Mouse (Mus musculus) forebrain, embryonic 14.5 days (tissue): ENCODE data around the gene Prrt3. TPM values are rescaled to one million over a fixed set of nuclear protein-coding genes. Genes with fewer than 3 reads are reported as not detected.

Source experiments
- ATAC-seq: fragments of 200-750 bp; cut with Nextera tagmentation; 2 replicates; pipeline ENCODE4 v1.8.0; 2017; ENCODE audit warnings: mild to moderate bottlenecking, moderate library complexity
- DNase-seq: peaks from one replicate; pipeline ENCODE4 v3.0.0-alpha.2; 2015; ENCODE audit warnings: low spot score
- H3K27ac ChIP-seq: fragments of 300-500 bp; sonication (generic); 2 replicates; pipeline ENCODE4 v1.5.1; 2014; ENCODE audit warnings: low read depth, mild to moderate bottlenecking, control low read depth, low read length, moderate library complexity
- H3K27me3 ChIP-seq: fragments of 300-500 bp; sonication (generic); replicated peaks from 2 replicates; pipeline ENCODE4 v1.6.1; 2014; ENCODE audit warnings: low read length, control low read depth, mixed read lengths; ENCODE audit not compliant: control insufficient read depth, insufficient read depth
- H3K36me3 ChIP-seq: fragments of 300-500 bp; sonication (generic); 2 replicates; pipeline ENCODE4 v1.6.1; 2014; ENCODE audit warnings: low read length, control low read depth; ENCODE audit not compliant: control insufficient read depth, insufficient read depth
- H3K4me1 ChIP-seq: fragments of 300-500 bp; sonication (generic); 2 replicates; pipeline ENCODE4 v1.6.1; 2014; ENCODE audit warnings: antibody characterized with exemption, low read length, control low read depth; ENCODE audit not compliant: control insufficient read depth, insufficient read depth
- H3K4me2 ChIP-seq: fragments of 300-500 bp; sonication (generic); 2 replicates; pipeline ENCODE4 v1.6.1; 2014; ENCODE audit warnings: mild to moderate bottlenecking, control low read depth, low read length
- H3K4me3 ChIP-seq: fragments of 300-500 bp; sonication (generic); 2 replicates; pipeline ENCODE4 v1.5.1; 2014; ENCODE audit warnings: low read depth, low read length, control low read depth
- H3K9ac ChIP-seq: fragments of 300-500 bp; sonication (generic); 2 replicates; pipeline ENCODE4 v1.6.1; 2014; ENCODE audit warnings: mild to moderate bottlenecking, low read length, control low read depth, moderate library complexity
- H3K9me3 ChIP-seq: fragments of 300-500 bp; sonication (generic); replicated peaks from 2 replicates; pipeline ENCODE4 v1.6.1; 2016; ENCODE audit warnings: low read length, control low read depth, mixed read lengths; ENCODE audit not compliant: control insufficient read depth
- WGBS: fragments of 180-500 bp; shearing (Covaris S2); extraction: QIAGEN DNeasy Blood & Tissue Kit; methylation state at CpG from one replicate; pipeline ENCODE4 v1.1.7; 2014; 5-methylcytosine and 5-hydroxymethylcytosine counted together
- polyA plus RNA-seq: library from polyadenylated mRNA; unstranded; fragments of >200 nt; fragmentation: Nextera tagmentation; extraction: Ambion mirVana; gene quantifications from 2 replicates; pipeline ENCODE4 v1.2.1, GENCODE M21; 2014

Prrt3 gene
- polyA plus RNA-seq, 1 experiment from 2014 or later, result 3.2 TPM

GRCm38 (mm10) chr6:113480555-113481373 lies 21.0 kb downstream of the Prrt3 start:
- Histone ChIP-seq H3K4me1 (peaks cover 7% of the 10 kb centered on the region), H3K27me3 (no peaks in the 10 kb centered on the region), H3K9me3 (no peaks in the 10 kb centered on the region), H3K4me2 (no peak overlapping the region), H3K9ac (no peak overlapping the region), H3K4me3 (no peak overlapping the region), H3K36me3 (0 out of 2 replicates have a peak, but pooled peaks cover under 1% of the 10 kb centered on the region), H3K27ac (no peak overlapping the region)
- 67% methylated on average over 18 of the region's 18 CpGs for WGBS
- no peak for DNase-seq
- ATAC-seq, result no peak

GRCm38 (mm10) chr6:113478906-113479305 lies 22.8 kb downstream of the Prrt3 start:
- Histone ChIP-seq H3K9me3 (no peaks in the 10 kb centered on the region), H3K4me3 (no peak overlapping the region), H3K27me3 (no peaks in the 10 kb centered on the region), H3K27ac (no peak overlapping the region), H3K4me1 (peaks cover 2% of the 10 kb centered on the region), H3K4me2 (no peak overlapping the region), H3K9ac (no peak overlapping the region), H3K36me3 (no peaks in the 10 kb centered on the region)
- ATAC-seq (no peak), DNase-seq (no peak)
- WGBS, result 85% methylated on average over 10 of the region's 10 CpGs

GRCm38 (mm10) chr6:113477353-113477752 lies 24.4 kb downstream of the Prrt3 start:
- H3K4me3 ChIP-seq, result no peak overlapping the region
- H3K27me3 ChIP-seq, result no peaks in the 10 kb centered on the region
- DNase-seq, result no peak
- no peak overlapping the region for H3K9ac ChIP-seq
- no peak for ATAC-seq
- 65% methylated on average over 7 of the region's 7 CpGs for WGBS
- H3K4me1 ChIP-seq, result no peaks in the 10 kb centered on the region
- no peaks in the 10 kb centered on the region for H3K36me3 ChIP-seq
- no peaks in the 10 kb centered on the region for H3K9me3 ChIP-seq
- H3K4me2 ChIP-seq, result no peak overlapping the region
- no peak overlapping the region for H3K27ac ChIP-seq

GRCm38 (mm10) chr6:113473715-113474114 lies 28.0 kb downstream of the Prrt3 start:
- H3K36me3 ChIP-seq, result no peaks in the 10 kb centered on the region
- H3K27me3 ChIP-seq, result peaks cover 14% of the 10 kb centered on the region; the same call in 1 of the 2 replicates
- no peak overlapping the region for H3K9ac ChIP-seq
- H3K9me3 ChIP-seq, result no peaks in the 10 kb centered on the region
- H3K4me1 ChIP-seq, result no peaks in the 10 kb centered on the region
- WGBS, result 93% methylated on average over 6 of the region's 6 CpGs
- no peak overlapping the region for H3K4me3 ChIP-seq
- H3K4me2 ChIP-seq, result no peak overlapping the region
- DNase-seq, result no peak
- ATAC-seq, result no peak
- no peak overlapping the region for H3K27ac ChIP-seq

- Histone ChIP-seq H3K36me3 (no peaks in the 10 kb centered on the region), H3K4me2 (no peak overlapping the region), H3K9ac (no peak overlapping the region), H3K27me3 (peaks cover 14% of the 10 kb centered on the region; the same call in 1 of the 2 replicates), H3K4me3 (no peak overlapping the region), H3K4me1 (no peaks in the 10 kb centered on the region), H3K27ac (no peak overlapping the region), H3K9me3 (no peaks in the 10 kb centered on the region)
- ATAC-seq (no peak), DNase-seq (no peak)
- 84% methylated on average over 2 of the region's 2 CpGs for WGBS
Observed at GRCm38 (mm10) chr6:113473246-113473645, 28.5 kb downstream of the Prrt3 start.

- 66% methylated on average over 10 of the region's 10 CpGs for WGBS
Observed at GRCm38 (mm10) chr6:113472061-113472460, 29.7 kb downstream of the Prrt3 start.

GRCm38 (mm10) chr6:113471297-113471936 lies 30.3 kb downstream of the Prrt3 start, which contains the start of gene Il17rc:
Gene Il17rc, plus strand, starts transcription at chr6:113471427.
- Histone ChIP-seq H3K27ac (no peak within 1 kb of the TSS; the same call in 1 of the 2 replicates), H3K4me2 (no peak within 1 kb of the TSS), H3K4me1 (no peaks in the 10 kb centered on the region), H3K4me3 (no peak within 1 kb of the TSS), H3K36me3 (no peaks in the 10 kb centered on the region), H3K9me3 (no peaks in the 10 kb centered on the region), H3K9ac (no peak within 1 kb of the TSS; the same call in 1 of the 2 replicates), H3K27me3 (peaks cover 14% of the 10 kb centered on the region; the same call in 1 of the 2 replicates)
- 24% methylated on average over 12 of the region's 12 CpGs for WGBS
- DNase-seq (no peak), ATAC-seq (no peak)

More at GRCm38 (mm10) chr6:113472061-113472460, 29.7 kb downstream of the Prrt3 start:
- H3K9me3 ChIP-seq, result no peaks in the 10 kb centered on the region
- H3K27ac ChIP-seq, result no peak overlapping the region
- ATAC-seq (no peak), DNase-seq (no peak)
- no peak overlapping the region for H3K4me2 ChIP-seq
- H3K4me1 ChIP-seq, result no peaks in the 10 kb centered on the region
- no peak overlapping the region for H3K9ac ChIP-seq
- no peaks in the 10 kb centered on the region for H3K36me3 ChIP-seq
- H3K27me3 ChIP-seq, result peaks cover 14% of the 10 kb centered on the region; the same call in 1 of the 2 replicates
- H3K4me3 ChIP-seq, result no peak overlapping the region

- peak; percentile 65 for DNase-seq
- Histone ChIP-seq H3K27ac (no peak overlapping the region), H3K27me3 (peaks cover 14% of the 10 kb centered on the region; the same call in 1 of the 2 replicates), H3K4me1 (no peaks in the 10 kb centered on the region), H3K4me2 (peak overlapping the region; percentile 60), H3K4me3 (peak overlapping the region; percentile 30), H3K9me3 (no peaks in the 10 kb centered on the region), H3K9ac (peak overlapping the region; percentile 40), H3K36me3 (no peaks in the 10 kb centered on the region)
- 1% methylated on average over 31 of the region's 31 CpGs for WGBS
- peak; percentile 74 for ATAC-seq
Observed at GRCm38 (mm10) chr6:113469432-113469831, 32.3 kb downstream of the Prrt3 start.
